Mouse (Mus musculus) olfactory bulb, adult 2 months (tissue): ENCODE results near the gene Filip1.

Source experiments
- CTCF ChIP-seq: fragments of 200-500 bp; IDR thresholded peaks from 2 replicates; pipeline ENCODE4 v1.5.1; 2012; ENCODE audit warnings: low read depth, mild to moderate bottlenecking, low read length, moderate library complexity; ENCODE audit not compliant: insufficient read depth
- POLR2A ChIP-seq: fragments of 200-500 bp; IDR thresholded peaks from 2 replicates; pipeline ENCODE4 v1.6.1; 2012; ENCODE audit warnings: mild to moderate bottlenecking, low read depth, low read length, moderate library complexity; ENCODE audit not compliant: insufficient read depth

GRCm38 (mm10) chr9:79997282-79997681 is 15.4 kb downstream of the Filip1 start:
- TF ChIP-seq CTCF (no peak), POLR2A (no peak)
